Mouse (Mus musculus) hindbrain, embryonic 15.5 days (tissue): ENCODE measurements around the gene Hba-a2. TPM values are rescaled to one million over a fixed set of nuclear protein-coding genes. Genes with fewer than 3 reads are reported as not detected.
A peak's percentile ranks its signal among the peaks of the same experiment; 100 is the strongest.
"Not testable (repeated sequence)": the region's sequence is repeated elsewhere in the genome, so short reads cannot be mapped to it uniquely, and the experiment has no call there.

Experiments used
- ATAC-seq: fragments of 200-750 bp; cut with Nextera tagmentation; 2 replicates; pipeline ENCODE4 v1.8.0; 2017; ENCODE audit warnings: low read depth, moderate number of reproducible peaks, moderate TSS enrichment; ENCODE audit not compliant: low FRiP score
- H3K27ac ChIP-seq: fragments of 300-500 bp; sonication (generic); replicated peaks from 2 replicates; pipeline ENCODE4 v1.5.1; 2015; ENCODE audit warnings: mild to moderate bottlenecking, inconsistent platforms
- H3K27me3 ChIP-seq: fragments of 300-500 bp; sonication (generic); 2 replicates; pipeline ENCODE4 v1.6.1; 2015; ENCODE audit warnings: control low read depth, inconsistent platforms
- H3K36me3 ChIP-seq: fragments of 300-500 bp; sonication (generic); 2 replicates; pipeline ENCODE4 v1.6.1; 2015; ENCODE audit warnings: control low read depth, inconsistent platforms
- H3K4me1 ChIP-seq: fragments of 300-500 bp; sonication (generic); replicated peaks from 2 replicates; pipeline ENCODE4 v1.6.1; 2015; ENCODE audit warnings: control low read depth, inconsistent platforms
- H3K4me2 ChIP-seq: fragments of 300-500 bp; sonication (generic); 2 replicates; pipeline ENCODE4 v1.6.1; 2015; ENCODE audit warnings: moderate library complexity, mild to moderate bottlenecking, inconsistent platforms
- H3K4me3 ChIP-seq: fragments of 300-500 bp; sonication (generic); 2 replicates; pipeline ENCODE4 v1.5.1; 2015; ENCODE audit warnings: mild to moderate bottlenecking, inconsistent platforms
- H3K9ac ChIP-seq: fragments of 300-500 bp; sonication (generic); 2 replicates; pipeline ENCODE4 v1.6.1; 2015; ENCODE audit warnings: inconsistent platforms
- H3K9me3 ChIP-seq: fragments of 300-500 bp; sonication (generic); 2 replicates; pipeline ENCODE4 v1.6.1; 2016; ENCODE audit warnings: control low read depth, inconsistent platforms
- whole genome bisulfite sequencing: fragments of 180-500 bp; shearing (Covaris S2); methylation state at CpG from one replicate; pipeline ENCODE4 v1.1.7; 2015; 5-methylcytosine and 5-hydroxymethylcytosine counted together
- polyA plus RNA-seq: library from polyadenylated mRNA; unstranded; fragments of >200 nt; fragmentation: Nextera tagmentation; extraction: Ambion mirVana; gene quantifications from 2 replicates; pipeline ENCODE4 v1.2.1, GENCODE M21; 2015

The Hba-a2 gene
- polyA plus RNA-seq, 1 experiment from 2014 or later, result 6,860 TPM

DNA sequence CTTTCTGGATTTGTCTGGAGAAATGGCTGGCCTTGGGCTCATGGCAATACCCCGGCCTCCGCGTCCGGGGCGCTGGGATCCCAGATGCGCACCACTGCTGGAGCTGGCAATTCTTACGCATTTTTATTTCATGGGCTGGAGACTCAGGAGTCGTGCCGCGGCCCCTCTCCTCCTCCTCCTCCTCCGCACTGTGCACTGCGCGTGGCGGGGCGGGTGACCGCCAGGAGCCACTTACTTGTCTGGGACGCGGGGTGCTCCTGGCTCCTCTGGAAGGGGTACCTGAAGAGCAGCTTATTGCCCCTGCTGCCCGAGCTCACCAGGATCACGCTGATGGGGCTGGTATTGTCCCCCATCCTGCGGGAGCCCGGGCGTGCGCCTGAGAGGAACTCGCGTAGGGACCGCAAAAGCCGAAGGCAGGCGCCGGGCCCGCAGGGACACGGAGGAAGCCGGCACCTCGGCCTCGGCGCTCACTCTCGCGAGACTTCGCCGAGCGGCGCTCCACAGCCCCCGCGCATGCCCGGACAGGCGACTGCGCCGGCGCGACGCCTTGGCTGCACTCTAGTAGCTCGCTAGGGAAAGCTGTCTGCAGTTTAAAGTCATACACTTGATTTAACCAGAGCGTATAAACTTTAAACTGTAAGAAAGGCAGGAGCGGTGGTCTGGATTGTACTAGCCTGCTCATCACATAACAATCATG, 29.0 kb upstream of the Hba-a2 start, which contains the start of gene Nprl3:
Gene Nprl3, minus strand, starts transcription at position 520 of the 697 bp plus-strand sequence.
- ATAC-seq, result peak; percentile 99
- Histone ChIP-seq H3K27ac (peak within 1 kb of the TSS; percentile 93), H3K4me2 (peak within 1 kb of the TSS; percentile 59), H3K4me1 (peaks cover 16% of the 10 kb centered on the region), H3K4me3 (peak within 1 kb of the TSS; percentile 82), H3K9me3 (no peaks in the 10 kb centered on the region), H3K36me3 (peaks cover 1% of the 10 kb centered on the region; the same call in 1 of the 2 replicates), H3K9ac (peak within 1 kb of the TSS; percentile 98), H3K27me3 (no peaks in the 10 kb centered on the region)
- 0% methylated on average over 54 of the region's 54 CpGs for WGBS

DNA sequence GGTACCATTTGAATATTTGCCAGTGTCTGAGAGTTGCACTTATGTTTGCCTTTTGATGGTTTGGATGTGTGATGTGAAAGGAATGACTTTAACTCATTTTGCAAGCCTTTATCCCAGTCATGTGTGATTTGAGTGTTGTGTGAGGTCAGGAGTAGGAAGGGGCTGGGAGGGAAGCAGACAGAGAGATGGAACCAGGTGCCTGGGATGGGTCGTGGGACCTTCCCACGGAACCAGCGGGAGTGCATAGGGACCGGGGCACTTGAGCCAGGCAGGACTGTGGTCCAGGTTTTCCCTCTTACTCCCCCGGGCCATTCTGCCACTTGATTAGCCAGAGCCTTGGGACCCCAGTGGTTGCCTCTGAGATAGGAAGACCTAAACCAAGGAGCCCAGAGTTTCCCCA, 28.3 kb upstream of the Hba-a2 start:
- ATAC-seq, result peak; percentile 20; the same call in 1 of the 2 replicates
- no peaks in the 10 kb centered on the region for H3K9me3 ChIP-seq
- H3K4me2 ChIP-seq, result peak overlapping the region; percentile 59
- H3K27ac ChIP-seq, result peak overlapping the region; percentile 93
- H3K36me3 ChIP-seq, result no peaks in the 10 kb centered on the region
- no peaks in the 10 kb centered on the region for H3K27me3 ChIP-seq
- 33% methylated on average over 5 of the region's 5 CpGs for WGBS
- H3K4me1 ChIP-seq, result peaks cover 16% of the 10 kb centered on the region
- H3K4me3 ChIP-seq, result peak overlapping the region; percentile 82
- H3K9ac ChIP-seq, result peak overlapping the region; percentile 98

DNA sequence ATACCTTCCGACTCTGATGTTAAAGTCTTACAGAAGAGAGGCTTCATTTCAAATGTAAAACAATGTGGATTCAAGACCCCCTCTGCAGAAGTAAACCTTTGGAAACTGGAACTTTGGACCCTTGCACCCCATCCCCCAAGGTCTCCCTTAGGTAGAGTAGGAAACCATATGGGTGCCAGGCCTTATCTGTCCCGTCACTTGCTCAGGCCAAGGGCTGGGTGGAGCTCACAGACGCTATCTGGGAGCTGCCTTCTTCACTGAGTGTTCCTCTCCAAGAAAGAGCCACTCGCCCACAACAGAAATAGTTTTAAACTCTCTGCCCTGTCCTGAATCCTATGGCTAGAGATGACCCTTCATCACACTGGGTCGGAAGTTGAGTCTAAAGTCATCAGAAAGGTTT, 27.3 kb upstream of the Hba-a2 start:
- H3K4me3 ChIP-seq, result no peak overlapping the region
- H3K4me2 ChIP-seq, result no peak overlapping the region
- no peak for ATAC-seq
- no peaks in the 10 kb centered on the region for H3K36me3 ChIP-seq
- H3K4me1 ChIP-seq, result peaks cover 16% of the 10 kb centered on the region
- H3K27ac ChIP-seq, result no peak overlapping the region
- no peaks in the 10 kb centered on the region for H3K27me3 ChIP-seq
- H3K9ac ChIP-seq, result no peak overlapping the region
- WGBS, result 89% methylated on average over 5 of the region's 5 CpGs
- no peaks in the 10 kb centered on the region for H3K9me3 ChIP-seq

DNA sequence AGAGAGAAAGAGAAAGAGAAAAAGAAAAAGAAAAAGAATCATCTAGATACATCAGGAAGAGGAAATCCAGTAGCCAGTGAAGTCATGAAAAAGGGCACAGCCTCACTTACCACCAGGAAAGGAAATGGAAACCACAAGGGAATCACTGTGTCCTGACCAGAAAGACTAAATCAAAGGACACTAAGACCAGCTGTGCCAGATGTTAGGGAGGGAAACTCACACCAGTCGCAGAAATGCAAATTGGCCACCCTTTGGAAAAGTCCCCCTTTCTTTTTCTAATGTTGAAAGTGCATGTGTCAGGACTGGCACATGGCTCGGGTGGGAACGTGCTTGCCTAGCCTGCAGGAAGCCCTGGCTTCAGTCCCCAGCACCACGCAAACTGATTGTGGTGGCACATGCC, 25.1 kb upstream of the Hba-a2 start:
- no peaks in the 10 kb centered on the region for H3K9me3 ChIP-seq
- H3K27me3 ChIP-seq, result no peaks in the 10 kb centered on the region
- no peak overlapping the region for H3K4me3 ChIP-seq
- ATAC-seq, result no peak
- H3K4me2 ChIP-seq, result no peak overlapping the region
- 53% methylated on average over 4 of the region's 4 CpGs for WGBS
- peaks cover 12% of the 10 kb centered on the region for H3K4me1 ChIP-seq
- no peak overlapping the region for H3K9ac ChIP-seq
- no peaks in the 10 kb centered on the region for H3K36me3 ChIP-seq
- no peak overlapping the region for H3K27ac ChIP-seq

DNA sequence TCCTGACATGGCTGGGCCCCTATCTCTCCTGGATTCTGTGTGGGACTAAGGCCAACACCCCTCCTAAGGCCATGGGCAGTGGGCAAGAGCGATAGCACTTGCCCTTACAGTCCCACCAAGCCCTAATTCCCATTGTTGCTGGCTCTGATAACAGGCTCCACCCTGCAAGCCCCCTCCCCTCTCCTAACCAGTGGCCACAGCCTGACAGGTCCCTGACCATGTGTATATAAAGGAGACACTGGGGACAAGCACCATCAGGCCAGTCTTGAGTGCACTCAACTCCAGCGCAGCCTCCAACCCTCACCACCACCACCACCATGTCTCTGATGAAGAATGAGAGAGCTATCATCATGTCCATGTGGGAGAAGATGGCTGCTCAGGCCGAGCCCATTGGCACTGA, 19.9 kb upstream of the Hba-a2 start, which contains the start of gene Hba-x:
Gene Hba-x, plus strand, starts transcription at position 54 of the 400 bp plus-strand sequence.
- Histone ChIP-seq H3K27me3 (no peaks in the 10 kb centered on the region), H3K36me3 (no peaks in the 10 kb centered on the region), H3K9ac (no peak within 1 kb of the TSS), H3K4me2 (no peak within 1 kb of the TSS), H3K4me1 (no peaks in the 10 kb centered on the region), H3K9me3 (no peaks in the 10 kb centered on the region), H3K4me3 (no peak within 1 kb of the TSS), H3K27ac (no peak within 1 kb of the TSS)
- no peak for ATAC-seq
- 79% methylated on average over 3 of the region's 3 CpGs for WGBS

DNA sequence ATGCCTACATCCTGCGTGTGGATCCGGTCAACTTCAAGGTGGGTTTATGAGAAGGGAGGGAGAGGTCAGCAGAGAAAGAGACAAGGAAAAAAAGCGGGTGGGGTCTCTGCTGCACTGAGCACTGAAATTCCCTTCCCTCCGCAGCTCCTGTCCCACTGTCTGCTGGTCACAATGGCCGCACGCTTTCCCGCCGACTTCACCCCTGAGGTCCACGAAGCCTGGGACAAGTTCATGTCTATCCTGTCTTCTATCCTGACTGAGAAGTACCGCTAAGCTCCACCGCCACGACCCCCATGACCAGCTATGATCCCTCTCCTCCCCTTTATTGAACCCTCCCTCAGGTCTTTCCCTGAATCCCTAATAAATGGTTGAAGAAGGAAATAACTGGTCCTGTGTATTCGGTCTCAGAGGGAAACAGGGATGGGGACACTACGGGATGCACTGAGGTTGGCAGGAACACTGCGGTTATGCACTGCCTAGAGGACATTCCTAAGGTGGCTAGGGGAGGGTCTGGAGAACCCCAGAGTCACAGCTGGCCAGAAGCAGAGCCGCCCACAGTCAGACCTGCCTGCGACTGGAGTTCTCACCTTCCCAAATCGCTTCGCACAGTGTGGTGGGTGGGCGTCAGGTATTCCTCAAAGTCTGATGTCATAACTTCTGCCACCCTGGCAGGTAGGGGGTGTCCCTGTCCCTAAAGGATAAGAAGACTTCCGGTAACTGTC, 18.4 kb upstream of the Hba-a2 start:
- WGBS, result 75% methylated on average over 21 of the region's 21 CpGs
- Histone ChIP-seq H3K27me3 (no peaks in the 10 kb centered on the region), H3K4me1 (no peaks in the 10 kb centered on the region), H3K36me3 (no peaks in the 10 kb centered on the region), H3K9me3 (no peaks in the 10 kb centered on the region), H3K27ac (no peak overlapping the region), H3K9ac (no peak overlapping the region), H3K4me3 (no peak overlapping the region), H3K4me2 (no peak overlapping the region)
- no peak for ATAC-seq

DNA sequence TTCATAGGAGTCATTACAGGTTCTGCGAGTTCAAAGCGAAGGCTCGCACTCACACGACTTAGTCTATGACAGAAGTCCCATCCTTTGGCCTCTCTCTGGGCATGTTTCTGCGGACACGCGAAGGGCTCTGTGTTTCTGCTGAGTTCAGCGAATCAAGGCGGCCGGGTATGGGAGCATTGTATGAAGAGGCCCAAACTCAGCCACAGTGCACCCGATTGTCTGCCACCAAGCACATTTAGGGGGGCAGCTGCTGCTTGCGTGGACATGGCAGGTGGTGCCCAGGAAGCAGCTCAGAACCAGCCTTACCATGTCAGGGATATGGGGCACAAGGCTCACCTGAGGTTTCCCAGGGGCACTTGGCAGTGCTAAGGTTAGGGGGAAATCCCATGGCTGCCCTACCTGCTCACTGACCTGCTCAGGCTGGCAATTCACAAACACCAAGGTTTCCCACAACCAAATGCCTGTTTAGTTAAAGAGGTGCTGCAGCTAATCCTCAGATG, 17.8 kb upstream of the Hba-a2 start:
- Histone ChIP-seq H3K36me3 (no peaks in the 10 kb centered on the region), H3K4me3 (no peak overlapping the region), H3K27ac (no peak overlapping the region), H3K9me3 (no peaks in the 10 kb centered on the region), H3K27me3 (no peaks in the 10 kb centered on the region), H3K9ac (no peak overlapping the region), H3K4me2 (no peak overlapping the region), H3K4me1 (no peaks in the 10 kb centered on the region)
- WGBS, result 85% methylated on average over 12 of the region's 12 CpGs
- no peak for ATAC-seq

DNA sequence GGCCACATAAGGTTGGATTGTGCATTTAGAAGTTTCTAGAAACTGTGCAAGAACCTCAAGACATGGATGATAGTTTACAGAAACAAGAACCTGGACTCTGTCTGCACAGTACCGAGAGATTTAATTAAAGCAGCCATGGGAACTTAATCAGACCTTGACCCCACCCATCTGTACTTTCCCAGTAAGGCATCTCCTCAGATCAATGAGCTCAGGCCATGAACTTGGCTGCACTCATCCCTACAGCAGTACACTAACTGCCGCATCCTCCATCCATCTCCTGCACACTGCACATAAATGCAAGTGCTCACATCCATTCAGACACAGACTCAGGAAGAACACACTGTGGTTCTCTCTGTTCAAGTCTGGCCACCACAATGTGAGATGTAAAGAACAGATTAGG, 15.6 kb upstream of the Hba-a2 start:
- Histone ChIP-seq H3K4me2 (no peak overlapping the region), H3K27me3 (no peaks in the 10 kb centered on the region), H3K4me1 (no peaks in the 10 kb centered on the region), H3K9ac (no peak overlapping the region), H3K27ac (no peak overlapping the region), H3K36me3 (no peaks in the 10 kb centered on the region), H3K4me3 (no peak overlapping the region), H3K9me3 (no peaks in the 10 kb centered on the region)
- 83% methylated on average over 2 of the region's 2 CpGs for WGBS
- no peak for ATAC-seq

DNA sequence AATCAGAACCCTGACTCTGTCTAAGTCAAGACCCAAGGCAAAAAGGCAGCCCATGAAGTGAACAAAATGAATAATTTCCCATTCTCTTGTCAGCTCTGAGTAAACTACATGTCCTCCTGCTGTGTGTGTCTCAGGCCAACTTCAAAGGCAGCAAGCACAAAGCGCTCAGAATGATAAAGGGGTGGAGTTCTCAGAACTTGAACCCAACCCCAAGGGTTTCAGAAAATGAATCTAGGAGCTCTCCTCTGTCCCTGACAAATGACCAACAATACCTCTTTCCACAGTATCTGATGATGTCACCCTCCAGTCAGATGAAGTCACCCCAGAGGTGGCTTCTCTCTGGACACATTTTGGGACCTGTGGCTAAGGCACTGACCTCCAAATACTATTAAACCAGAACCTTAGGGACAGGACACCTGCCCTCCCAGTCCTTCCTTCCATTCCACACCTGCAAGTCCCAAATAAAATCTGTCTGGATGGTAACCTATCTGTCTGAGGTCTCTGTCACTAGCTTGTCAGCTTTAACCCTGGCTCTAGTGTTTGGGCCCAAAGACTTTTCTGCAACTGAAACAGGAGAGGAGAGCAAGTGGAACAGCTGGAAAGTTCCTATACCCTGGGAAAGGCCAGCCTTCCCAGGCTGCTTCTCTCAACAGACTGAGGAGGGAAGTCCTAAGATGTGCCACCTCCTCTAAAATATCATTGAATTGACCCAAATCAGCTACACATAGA, 14.7 kb upstream of the Hba-a2 start:
- Histone ChIP-seq H3K9ac (no peak overlapping the region), H3K36me3 (no peaks in the 10 kb centered on the region), H3K4me1 (no peaks in the 10 kb centered on the region), H3K27me3 (no peaks in the 10 kb centered on the region), H3K4me2 (no peak overlapping the region), H3K9me3 (no peaks in the 10 kb centered on the region), H3K4me3 (no peak overlapping the region), H3K27ac (no peak overlapping the region)
- no peak for ATAC-seq
- WGBS, result 55% methylated on average over 1 of the region's 1 CpGs

DNA sequence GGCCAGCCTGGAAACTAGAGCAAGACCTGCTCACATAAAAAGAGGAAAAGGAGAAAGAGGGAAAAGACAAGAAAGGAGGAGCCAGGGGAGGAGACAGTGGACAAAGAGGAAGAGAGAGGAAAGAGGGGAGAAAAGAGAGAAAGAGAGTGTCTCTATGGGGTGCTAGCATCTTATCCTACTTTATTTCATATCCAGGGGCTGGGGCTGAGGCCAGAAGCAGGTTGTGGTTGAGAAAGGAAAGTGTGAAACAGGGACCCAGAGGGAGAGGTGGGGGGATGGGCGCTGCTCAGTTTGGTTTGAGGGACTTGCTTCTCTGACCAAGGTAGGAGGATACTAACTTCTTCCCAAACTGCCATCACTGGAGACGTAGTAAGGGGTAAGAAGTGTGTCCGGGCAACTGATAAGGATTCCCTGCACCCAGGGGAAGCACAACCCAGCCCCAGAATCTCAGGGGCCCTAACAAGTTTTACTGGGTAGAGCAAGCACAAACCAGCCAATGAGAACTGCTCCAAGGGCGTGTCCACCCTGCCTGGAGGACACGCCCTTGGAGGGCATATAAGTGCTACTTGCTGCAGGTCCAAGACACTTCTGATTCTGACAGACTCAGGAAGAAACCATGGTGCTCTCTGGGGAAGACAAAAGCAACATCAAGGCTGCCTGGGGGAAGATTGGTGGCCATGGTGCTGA, 13.1 kb upstream of the Hba-a2 start, which contains the start of gene Hba-a1:
Gene Hba-a1, plus strand, starts transcription at position 421 of the 687 bp plus-strand sequence.
- H3K9me3 ChIP-seq, H3K27me3 ChIP-seq, H3K9ac ChIP-seq, H3K4me1 ChIP-seq, H3K27ac ChIP-seq, H3K4me3 ChIP-seq, H3K4me2 ChIP-seq, ATAC-seq, H3K36me3 ChIP-seq: not testable (repeated sequence)
- WGBS, result 83% methylated on average over 1 of the region's 5 CpGs

DNA sequence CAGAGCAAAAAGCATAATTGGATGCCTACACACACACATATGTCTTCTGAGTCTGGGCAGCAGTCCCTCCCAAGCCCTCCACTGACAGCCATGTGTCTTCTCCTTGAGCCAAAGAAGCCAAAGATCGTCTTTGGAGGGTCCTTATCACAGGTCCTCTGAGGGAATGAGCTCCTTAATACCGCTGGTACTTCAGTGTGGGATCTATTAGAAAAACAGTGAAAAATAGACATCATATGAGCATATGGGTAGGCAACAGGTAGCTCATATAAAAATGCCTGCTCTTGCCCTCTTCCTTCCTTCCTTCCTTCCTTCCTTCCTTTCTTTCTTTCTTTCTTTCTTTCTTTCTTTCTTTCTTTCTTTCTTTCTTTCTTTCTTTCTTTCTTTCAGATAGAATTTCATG, 11.7 kb upstream of the Hba-a2 start:
- not testable (repeated sequence) for H3K27me3 ChIP-seq, H3K4me2 ChIP-seq, H3K9ac ChIP-seq, H3K27ac ChIP-seq, ATAC-seq, H3K4me1 ChIP-seq, H3K36me3 ChIP-seq, H3K9me3 ChIP-seq, H3K4me3 ChIP-seq
- WGBS, result 73% methylated on average over 2 of the region's 2 CpGs
